8 mouse cellular contexts compared by ENCODE assay signal in genomic region chr6:38549840-38550239, GRCm38 (mm10). TPM values are rescaled to one million over a fixed set of nuclear protein-coding genes. Genes with fewer than 3 reads are reported as not detected.
A peak's percentile ranks its signal among the peaks of the same experiment; 100 is the strongest.
DNase-seq lines count a peak whose midpoint lies in the region; ATAC-seq and TF ChIP-seq lines count a peak whose summit lies in the region.
"Not testable (repeated sequence)": the region's sequence is repeated elsewhere in the genome, so short reads cannot be mapped to it uniquely, and the experiment has no call there.

No protein-coding gene starts in this region.

- H3K27me3 ChIP-seq in G1E (ENCODE audit: insufficient read depth, low read length); embryonic facial prominence, embryonic 13.5 days; hindbrain, embryonic 12.5 days; kidney, embryonic 16.5 days (ENCODE audit: insufficient read depth, low read length); liver, embryonic 13.5 days; midbrain, embryonic 11.5 days (ENCODE audit: control insufficient read depth, insufficient read depth, low read length); spleen, adult 2 months (ENCODE audit: control insufficient read depth, insufficient read depth, low read length): not testable (repeated sequence)

- H3K4me3 ChIP-seq in G1E (ENCODE audit: low read depth, low read length), result peak overlapping the region; percentile 90; the same call in 1 of the 2 replicates
- H3K4me3 ChIP-seq in embryonic facial prominence, embryonic 13.5 days; midbrain, embryonic 11.5 days (ENCODE audit: low read depth, low read length): not testable (repeated sequence)
- peak overlapping the region; percentile 82 for H3K4me3 ChIP-seq in gastrocnemius, adult 2 months
- H3K4me3 ChIP-seq in hindbrain, embryonic 12.5 days, result peak overlapping the region; percentile 77; the same call in 1 of the 2 replicates
- H3K4me3 ChIP-seq in kidney, embryonic 16.5 days (ENCODE audit: low read length), result peak overlapping the region; percentile 85
- H3K4me3 ChIP-seq in liver, embryonic 13.5 days (replicated peaks), result peak overlapping the region; percentile 83
- peak overlapping the region; percentile 27; the same call in 1 of the 2 replicates for H3K4me3 ChIP-seq in spleen, adult 2 months (ENCODE audit: extremely low read depth, insufficient read depth, insufficient read length)

- TF ChIP-seq POLR2A in spleen, adult 2 months (IDR thresholded peaks at IDR 0.05; ENCODE audit: low read depth, low read length), result not testable (repeated sequence)

- intact Hi-C loops in gastrocnemius, adult 2 months (cut with DNase I), result loop anchor here (1.0 kb wide), 1 partner anchor 15 kb away; no protein-coding TSS in a partner anchor

- not testable (repeated sequence) for ATAC-seq in G1E (ENCODE audit: extremely low read depth, insufficient number of reproducible peaks, low FRiP score, poor library complexity, severe bottlenecking); embryonic facial prominence, embryonic 13.5 days (ENCODE audit: insufficient number of reproducible peaks, insufficient read depth, low FRiP score, low TSS enrichment, low read depth); hindbrain, embryonic 12.5 days (ENCODE audit: low FRiP score); kidney, embryonic 16.5 days (ENCODE audit: low FRiP score, low TSS enrichment); liver, embryonic 13.5 days (ENCODE audit: low read depth); midbrain, embryonic 11.5 days (ENCODE audit: low FRiP score)

- WGBS in embryonic facial prominence, embryonic 13.5 days, result 87% methylated on average over 6 of the region's 6 CpGs
- 83% methylated on average over 6 of the region's 6 CpGs for WGBS in hindbrain, embryonic 12.5 days
- WGBS in kidney, embryonic 16.5 days, result 82% methylated on average over 6 of the region's 6 CpGs
- WGBS in liver, embryonic 13.5 days (ENCODE audit: insufficient replicate concordance), result 72% methylated on average over 6 of the region's 6 CpGs
- 83% methylated on average over 6 of the region's 6 CpGs for WGBS in midbrain, embryonic 11.5 days
- WGBS in spleen, adult 2 months, result 80% methylated on average over 6 of the region's 6 CpGs

- peaks cover 13% of the 10 kb centered on the region for H3K36me3 ChIP-seq in G1E (replicated peaks)
- not testable (repeated sequence) for H3K36me3 ChIP-seq in embryonic facial prominence, embryonic 13.5 days; hindbrain, embryonic 12.5 days; kidney, embryonic 16.5 days (ENCODE audit: insufficient read depth, low read length); liver, embryonic 13.5 days; midbrain, embryonic 11.5 days (ENCODE audit: control insufficient read depth, insufficient read depth, low read length); spleen, adult 2 months (ENCODE audit: control insufficient read depth, insufficient read depth, low read length)

- H3K27ac ChIP-seq in embryonic facial prominence, embryonic 13.5 days; hindbrain, embryonic 12.5 days; midbrain, embryonic 11.5 days (ENCODE audit: low read depth, low read length); spleen, adult 2 months (ENCODE audit: insufficient read depth, low read length): not testable (repeated sequence)
- H3K27ac ChIP-seq in gastrocnemius, adult 2 months, result peak overlapping the region; percentile 100
- H3K27ac ChIP-seq in kidney, embryonic 16.5 days (ENCODE audit: low read length), result peak overlapping the region; percentile 100
- H3K27ac ChIP-seq in liver, embryonic 13.5 days, result peak overlapping the region; percentile 100

- H3K4me2 ChIP-seq in embryonic facial prominence, embryonic 13.5 days, result peak overlapping the region; percentile 69
- H3K4me2 ChIP-seq in hindbrain, embryonic 12.5 days (replicated peaks), result peak overlapping the region; percentile 71
- peak overlapping the region; percentile 70 for H3K4me2 ChIP-seq in kidney, embryonic 16.5 days (replicated peaks; ENCODE audit: low read depth, low read length)
- peak overlapping the region; percentile 74 for H3K4me2 ChIP-seq in liver, embryonic 13.5 days
- H3K4me2 ChIP-seq in midbrain, embryonic 11.5 days, result peak overlapping the region; percentile 77

- not testable (repeated sequence) for TF ChIP-seq CTCF in G1E (IDR thresholded peaks at IDR 0.05; ENCODE audit: low read depth, low read length); gastrocnemius, adult 2 months (IDR thresholded peaks at IDR 0.05); spleen, adult 2 months (IDR thresholded peaks at IDR 0.05; ENCODE audit: extremely low read depth, insufficient read depth, insufficient read length, insufficient replicate concordance)

- peaks cover 27% of the 10 kb centered on the region for H3K4me1 ChIP-seq in G1E (ENCODE audit: insufficient read depth, low read depth, low read length)
- peaks cover 16% of the 10 kb centered on the region for H3K4me1 ChIP-seq in embryonic facial prominence, embryonic 13.5 days
- not testable (repeated sequence) for H3K4me1 ChIP-seq in hindbrain, embryonic 12.5 days; midbrain, embryonic 11.5 days (ENCODE audit: control insufficient read depth, insufficient read depth, low read length); spleen, adult 2 months (ENCODE audit: control insufficient read depth, insufficient read depth, insufficient read length)
- peaks cover 12% of the 10 kb centered on the region; the same call in 1 of the 2 replicates for H3K4me1 ChIP-seq in kidney, embryonic 16.5 days (ENCODE audit: insufficient read depth, low read length)
- peaks cover 31% of the 10 kb centered on the region for H3K4me1 ChIP-seq in liver, embryonic 13.5 days (replicated peaks)

- not testable (repeated sequence) for DNase-seq in G1E (ENCODE audit: low spot score); gastrocnemius, adult 2 months; liver, embryonic 13.5 days; midbrain, embryonic 11.5 days (ENCODE audit: low spot score, missing footprints); spleen, adult 2 months (ENCODE audit: low read depth in 1 of 2, low spot score in 2 of 2)

- not testable (repeated sequence) for H3K9me3 ChIP-seq in G1E (replicated peaks); embryonic facial prominence, embryonic 13.5 days; hindbrain, embryonic 12.5 days (replicated peaks); kidney, embryonic 16.5 days (ENCODE audit: low read length); liver, embryonic 13.5 days (replicated peaks); midbrain, embryonic 11.5 days (ENCODE audit: control insufficient read depth, low read length)

- H3K9ac ChIP-seq in embryonic facial prominence, embryonic 13.5 days; hindbrain, embryonic 12.5 days; midbrain, embryonic 11.5 days (ENCODE audit: low read length): not testable (repeated sequence)
- H3K9ac ChIP-seq in kidney, embryonic 16.5 days (replicated peaks; ENCODE audit: low read length), result peak overlapping the region; percentile 95
- H3K9ac ChIP-seq in liver, embryonic 13.5 days, result peak overlapping the region; percentile 96

RNA-seq across cellular contexts. Expression of gene Luc7l2, which starts 1.3 kb away (rescaled TPM):
- total RNA-seq in G1E (2014; fragmentation: Nextera tagmentation) (374 and 400 TPM in 2 replicates), G1E (2017) (162 and 211 TPM in 2 replicates)
- polyA plus RNA-seq in G1E (2012), result 75.8 and 80.7 TPM in 2 replicates
- 59.2 and 68.8 TPM in 2 replicates for polyA plus RNA-seq in embryonic facial prominence, embryonic 13.5 days (2015; fragmentation: Nextera tagmentation; extraction: Ambion mirVana)
- 100 to 1,000 TPM; 128 to 134 TPM for total RNA-seq in gastrocnemius, adult 2 months (2021)
- 48.6 and 49.3 TPM in 2 replicates for polyA plus RNA-seq in hindbrain, embryonic 12.5 days (2016; fragmentation: Nextera tagmentation; extraction: Ambion mirVana)
- 28.6 and 39.6 TPM in 2 replicates for polyA plus RNA-seq in kidney, embryonic 16.5 days (2015; fragmentation: Nextera tagmentation; extraction: Ambion mirVana)
- polyA plus RNA-seq in liver, embryonic 13.5 days (2015; fragmentation: Nextera tagmentation; extraction: Ambion mirVana), result 17.8 and 18.5 TPM in 2 replicates
- polyA plus RNA-seq in midbrain, embryonic 11.5 days (2014; fragmentation: Nextera tagmentation; extraction: Ambion mirVana), result 34.7 and 40.4 TPM in 2 replicates
- 24.3 and 28.2 TPM in 2 replicates for polyA plus RNA-seq in spleen, adult 2 months (2012; rRNA removed)

RNA-seq across cellular contexts. Expression of gene Fmc1, which starts 16.5 kb away (rescaled TPM):
- 6.4 and 16.7 TPM in 2 replicates for total RNA-seq in G1E (2014; fragmentation: Nextera tagmentation)
- 39.5 and 55.9 TPM in 2 replicates for total RNA-seq in G1E (2017)
- polyA plus RNA-seq in G1E (2012), result 178 and 230 TPM in 2 replicates
- 80.4 and 83.4 TPM in 2 replicates for polyA plus RNA-seq in embryonic facial prominence, embryonic 13.5 days (2015; fragmentation: Nextera tagmentation; extraction: Ambion mirVana)
- 100 to 1,000 TPM; 128 to 218 TPM for total RNA-seq in gastrocnemius, adult 2 months (2021)
- polyA plus RNA-seq in hindbrain, embryonic 12.5 days (2016; fragmentation: Nextera tagmentation; extraction: Ambion mirVana), result 100 and 122 TPM in 2 replicates
- 156 and 164 TPM in 2 replicates for polyA plus RNA-seq in kidney, embryonic 16.5 days (2015; fragmentation: Nextera tagmentation; extraction: Ambion mirVana)
- 97.6 and 100 TPM in 2 replicates for polyA plus RNA-seq in liver, embryonic 13.5 days (2015; fragmentation: Nextera tagmentation; extraction: Ambion mirVana)
- polyA plus RNA-seq in midbrain, embryonic 11.5 days (2014; fragmentation: Nextera tagmentation; extraction: Ambion mirVana), result 128 and 131 TPM in 2 replicates
- polyA plus RNA-seq in spleen, adult 2 months (2012; rRNA removed), result 83.1 and 139 TPM in 2 replicates
